Mouse (Mus musculus): ENCODE measurements around the gene Adamts2.

Adamts2 gene

DNA sequence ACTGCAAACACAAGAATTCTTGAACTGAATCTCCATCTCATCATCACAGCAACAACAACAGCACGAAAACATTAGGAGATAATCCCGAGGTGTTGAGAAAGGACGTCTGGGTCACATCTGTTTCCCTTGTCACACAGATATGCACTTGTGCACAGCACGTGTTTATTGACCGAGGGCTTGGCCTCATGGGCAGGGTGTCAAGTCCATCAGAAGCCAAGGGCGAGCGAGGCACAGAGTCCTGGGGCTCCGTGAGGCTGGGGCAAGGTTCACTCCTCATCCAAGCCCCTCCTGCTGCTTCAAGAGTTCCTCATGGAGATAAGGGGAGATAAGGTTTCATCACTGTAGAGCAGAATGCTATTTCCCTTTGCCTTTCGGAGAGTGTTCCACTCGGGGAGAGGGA, 137.6 kb downstream of the Adamts2 start:
- peak; percentile 63 for DNase-seq

DNA sequence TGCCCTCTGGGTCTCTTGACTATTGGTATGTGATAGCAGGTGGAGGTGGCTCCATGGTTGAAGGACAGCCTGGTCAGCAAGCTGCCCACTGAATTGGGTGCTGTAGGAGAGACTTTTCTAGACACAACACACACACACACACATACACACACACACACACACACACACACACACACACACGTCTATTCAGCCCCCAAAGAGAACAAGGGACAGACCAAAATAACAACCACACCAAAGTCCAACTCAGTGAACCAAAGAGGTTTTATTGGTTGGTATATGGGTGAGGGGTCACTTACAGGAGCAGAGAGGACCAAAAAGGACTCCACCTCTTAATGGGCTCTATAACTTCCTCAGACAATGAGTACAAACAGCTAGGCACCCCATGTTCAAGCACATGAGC, 140.3 kb downstream of the Adamts2 start:
- DNase-seq, result peak; percentile 72

DNA sequence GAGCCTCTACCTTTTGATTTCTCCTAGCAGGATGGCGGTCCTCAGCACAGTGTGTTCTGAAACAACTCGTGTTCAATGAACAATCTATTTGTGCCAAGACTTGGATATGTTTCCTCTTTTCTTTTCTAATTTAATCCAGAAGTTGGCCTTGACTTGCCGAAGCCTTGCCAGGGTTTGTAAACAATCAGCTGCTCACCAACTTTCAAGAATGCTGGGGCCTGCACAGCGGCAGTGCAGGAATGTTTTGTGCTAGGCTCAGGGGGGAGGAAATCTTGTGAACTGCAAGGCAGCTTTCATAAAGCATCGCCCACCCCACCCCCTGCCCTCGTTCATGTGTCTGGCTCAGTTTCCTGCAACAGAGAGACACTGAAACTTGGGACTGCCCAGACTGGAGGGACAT, 143.1 kb downstream of the Adamts2 start:
- peak; percentile 36 for DNase-seq

DNA sequence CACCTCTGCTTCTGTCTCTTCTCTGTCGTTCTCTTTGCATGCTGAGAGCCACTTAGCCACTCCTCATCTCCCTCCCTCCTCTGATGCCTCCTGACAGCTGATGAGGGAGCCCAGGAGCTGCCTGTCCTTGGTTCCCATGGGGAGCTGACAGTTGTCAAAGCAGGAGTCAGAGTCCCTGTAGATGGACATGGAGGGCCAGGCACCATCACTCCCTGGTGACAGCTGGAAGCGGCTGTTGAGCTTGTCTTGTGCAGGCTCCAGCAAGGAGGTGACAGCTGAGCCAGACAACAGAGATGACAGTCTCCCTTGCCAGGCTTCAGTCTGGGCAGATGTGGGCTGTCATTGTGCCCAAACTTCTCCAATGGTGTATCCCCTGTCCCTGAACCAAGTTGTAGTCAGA, 144.6 kb downstream of the Adamts2 start:
- no peak for DNase-seq

DNA sequence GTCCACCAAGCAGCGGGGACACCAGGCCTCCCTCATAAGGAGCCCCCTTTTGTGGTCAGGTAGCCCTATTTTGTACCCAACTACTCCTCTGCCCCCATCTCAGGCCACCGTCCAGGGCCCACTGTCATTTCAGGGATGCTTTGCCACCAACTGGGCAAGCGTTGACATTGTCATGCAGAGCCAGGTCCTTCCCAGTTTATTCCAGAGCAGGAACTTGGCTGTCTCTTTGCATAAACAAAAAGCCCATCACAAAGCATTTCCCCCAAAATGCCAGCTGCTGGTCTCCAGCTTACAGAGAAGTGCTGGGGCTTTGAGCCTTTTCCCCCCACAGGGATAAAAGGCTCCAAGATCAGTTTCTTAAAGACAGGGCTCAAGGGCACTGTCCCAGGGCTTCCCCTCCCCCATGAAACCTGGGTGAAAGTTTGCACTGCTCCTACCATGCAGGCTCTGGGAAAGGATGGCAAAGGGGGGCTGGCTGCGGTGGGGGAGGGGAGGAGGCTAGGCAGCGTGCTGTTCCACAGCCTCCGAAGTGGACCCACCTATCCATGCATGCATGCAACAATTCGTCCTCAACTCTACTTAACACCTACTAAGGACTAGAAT, 149.2 kb downstream of the Adamts2 start:
- DNase-seq, result no peak

DNA sequence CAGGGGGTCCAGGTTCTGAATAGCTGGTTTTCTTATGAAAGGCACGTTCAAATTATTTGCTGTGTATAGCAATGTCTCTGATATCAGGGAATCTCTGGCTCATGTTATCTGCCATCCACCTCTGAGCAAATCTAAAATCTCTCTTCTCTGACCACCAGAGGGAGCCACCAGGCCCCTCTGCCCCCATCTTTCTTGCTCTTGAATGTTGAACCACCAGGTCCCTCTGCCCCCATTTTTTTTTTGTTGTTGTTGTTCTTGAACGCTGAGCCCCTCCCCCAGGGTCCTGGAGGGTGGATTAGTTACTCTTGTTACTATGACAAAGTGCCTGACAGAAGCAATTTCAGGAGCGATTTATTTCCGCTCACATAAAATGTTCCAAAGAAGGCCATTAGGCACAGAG, 155.9 kb downstream of the Adamts2 start:
- no peak for DNase-seq

DNA sequence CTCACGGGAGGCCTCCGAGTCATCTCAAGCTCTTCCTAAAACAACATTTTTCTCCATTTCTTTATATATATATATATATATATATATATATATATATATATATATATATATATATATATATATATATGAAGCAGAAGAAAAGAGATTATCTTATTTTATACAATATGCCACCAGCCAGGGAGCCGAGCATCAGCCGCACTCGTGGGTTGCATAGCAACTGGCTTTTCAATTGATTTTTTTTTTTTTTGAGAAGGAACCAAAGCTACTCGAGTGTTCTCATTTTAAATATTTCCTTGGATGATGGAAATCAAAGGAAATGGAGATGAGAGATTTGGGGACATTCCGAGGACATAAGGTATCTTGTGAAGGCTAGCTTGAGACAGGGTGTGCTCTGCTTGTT, 164.6 kb downstream of the Adamts2 start:
- DNase-seq, result no peak

DNA sequence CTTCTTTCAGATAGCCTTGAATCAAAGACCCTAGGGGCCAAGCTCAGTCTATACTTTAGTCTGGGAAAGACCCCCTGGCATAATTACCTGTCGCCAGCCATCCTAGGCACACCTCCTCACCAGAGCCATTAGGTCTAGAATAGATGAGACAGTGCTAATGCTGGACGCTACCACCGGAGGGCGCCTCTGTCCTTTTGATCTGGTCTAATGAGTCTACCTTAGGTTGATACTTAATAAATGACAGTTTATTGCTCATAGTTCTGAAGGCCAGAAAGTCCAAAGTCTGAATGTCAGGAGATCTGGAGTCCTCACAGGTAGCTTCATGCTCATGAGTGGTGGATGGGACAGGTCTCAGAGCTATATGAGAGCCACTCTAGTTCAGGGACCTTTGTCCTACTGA, 165.2 kb downstream of the Adamts2 start:
- DNase-seq, result peak; percentile 59

DNA sequence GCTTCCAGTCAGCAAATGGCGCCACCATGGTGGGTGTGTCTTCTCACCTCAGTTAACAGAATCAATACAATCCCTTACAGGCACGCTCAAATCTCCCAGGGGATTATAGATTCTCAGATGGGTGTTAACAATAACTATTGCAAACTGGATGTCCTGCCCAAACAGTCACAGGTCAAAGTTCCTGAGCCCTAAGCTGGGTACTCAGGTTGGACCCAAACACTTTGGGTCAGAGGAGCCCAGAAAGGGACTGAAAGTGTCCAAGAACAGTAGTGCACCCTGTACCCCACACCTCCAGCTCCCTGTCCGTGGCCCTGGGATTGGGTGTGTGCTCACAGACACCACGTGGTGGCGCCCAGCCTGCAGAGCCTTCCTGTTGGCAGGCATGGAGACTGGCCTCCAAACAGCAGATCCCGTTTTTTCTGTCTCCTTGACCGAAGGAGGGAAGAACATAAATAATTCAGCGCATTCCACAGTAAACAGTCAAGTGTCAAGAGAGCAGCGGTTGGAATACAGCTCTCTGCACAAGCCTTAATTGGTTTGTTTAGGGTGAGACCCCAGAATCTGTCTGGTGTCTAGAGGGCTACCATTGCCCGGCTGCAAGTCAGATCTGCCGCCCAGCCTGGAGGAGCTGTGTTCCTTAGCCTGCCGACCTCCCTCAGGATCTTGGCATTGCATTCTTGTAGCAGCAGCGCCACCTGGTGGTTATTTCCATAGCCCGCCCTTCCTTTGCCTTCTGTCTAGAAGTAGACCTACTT, 167.3 kb downstream of the Adamts2 start:
- DNase-seq, result peak; percentile 93

DNA sequence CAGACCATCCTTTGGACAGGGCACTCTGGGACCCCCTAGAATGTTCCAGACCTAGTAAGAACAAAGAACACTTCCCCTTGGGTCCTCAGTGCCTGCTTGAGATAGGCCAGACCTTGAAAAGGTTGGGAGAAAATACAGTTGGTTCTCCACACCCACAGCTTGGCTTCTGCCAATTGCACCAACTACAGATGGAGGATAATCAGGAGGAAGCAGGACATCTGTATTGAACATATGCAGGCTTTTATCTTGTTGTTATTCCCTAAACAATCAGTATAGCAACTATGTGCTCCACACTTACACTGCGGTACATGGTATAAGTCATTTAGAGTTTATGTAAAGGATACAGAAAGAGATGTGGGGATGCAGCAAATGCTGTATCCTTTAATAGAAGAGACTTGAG, 169.1 kb downstream of the Adamts2 start:
- DNase-seq, result no peak

DNA sequence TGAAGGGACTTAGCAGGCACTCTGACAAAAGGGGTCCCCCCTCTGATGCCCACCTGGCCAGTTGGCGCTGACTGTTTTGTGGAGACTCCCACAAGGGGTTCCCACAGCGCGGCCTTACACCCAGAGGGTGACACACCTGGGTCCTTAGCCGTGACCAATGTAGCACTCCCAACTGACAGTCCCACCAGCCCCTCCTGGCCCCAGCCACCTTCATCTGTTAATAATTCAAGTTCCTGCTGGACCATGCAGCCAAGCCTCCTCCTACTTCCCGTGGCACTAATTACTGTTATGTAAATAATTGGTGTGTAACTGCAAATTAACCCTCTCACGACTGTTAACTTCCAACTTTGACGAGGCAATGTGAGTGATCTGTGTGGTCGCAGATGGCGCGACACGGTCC, 195.8 kb downstream of the Adamts2 start:
- DNase-seq, result no peak

DNA sequence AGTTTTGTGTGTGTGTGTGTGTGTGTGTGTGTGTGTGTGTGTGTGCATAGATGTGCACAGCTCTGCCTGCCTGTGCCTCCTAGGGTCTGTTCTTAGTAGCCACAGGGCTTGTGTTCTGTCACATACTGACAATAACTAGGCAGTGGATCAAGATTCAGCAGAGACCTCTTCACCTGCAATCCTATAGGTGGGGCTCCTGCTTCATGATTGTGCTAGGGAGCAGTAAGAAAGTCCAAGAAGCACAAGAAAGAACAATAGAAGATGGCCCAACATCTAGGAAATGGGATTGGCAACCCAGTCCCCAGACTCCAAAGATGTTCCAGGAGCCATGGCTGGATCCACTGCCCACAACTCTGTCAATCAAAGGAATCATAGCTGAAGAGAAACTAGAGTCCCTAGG, 197.0 kb downstream of the Adamts2 start:
- no peak for DNase-seq

DNA sequence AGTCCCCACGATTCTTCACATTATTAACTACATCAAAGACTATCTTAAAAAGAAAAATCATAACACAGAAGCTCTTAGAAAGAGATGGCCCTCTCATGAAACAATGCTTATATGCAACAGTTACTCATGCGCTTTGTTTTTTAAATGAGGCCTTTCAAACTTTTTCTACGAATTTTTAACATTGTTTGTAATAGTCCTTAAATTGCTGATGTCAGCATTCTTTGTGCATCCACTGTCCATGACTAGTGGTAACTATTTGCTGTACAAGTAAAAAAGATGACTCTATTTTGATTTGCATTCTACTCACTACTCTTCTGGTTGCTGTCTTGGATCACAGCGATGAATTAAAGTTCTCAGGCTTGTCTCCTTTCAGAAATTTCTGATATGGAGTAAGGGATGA, 212.3 kb downstream of the Adamts2 start:
- no peak for DNase-seq

DNA sequence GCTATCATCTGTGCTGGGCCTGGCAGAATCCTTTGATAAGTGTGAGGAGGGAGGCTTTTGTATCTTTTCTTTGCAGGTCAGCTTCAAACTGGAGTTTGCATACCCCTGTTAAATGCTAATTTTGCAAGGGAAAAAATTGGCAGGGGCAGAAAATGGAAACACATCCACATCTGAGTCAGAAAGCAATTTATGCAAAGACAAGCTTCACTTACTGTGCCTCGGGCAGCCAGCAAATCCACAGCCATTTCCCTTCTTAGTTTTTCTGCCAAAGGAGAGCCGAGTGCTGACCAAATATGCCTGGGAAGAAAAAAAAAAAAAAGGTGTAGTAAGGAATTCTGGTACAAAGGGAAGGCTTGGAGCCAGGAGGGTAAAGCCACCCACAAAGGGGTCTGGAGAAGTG, 224.3 kb downstream of the Adamts2 start:
- peak; percentile 25 for DNase-seq

DNA sequence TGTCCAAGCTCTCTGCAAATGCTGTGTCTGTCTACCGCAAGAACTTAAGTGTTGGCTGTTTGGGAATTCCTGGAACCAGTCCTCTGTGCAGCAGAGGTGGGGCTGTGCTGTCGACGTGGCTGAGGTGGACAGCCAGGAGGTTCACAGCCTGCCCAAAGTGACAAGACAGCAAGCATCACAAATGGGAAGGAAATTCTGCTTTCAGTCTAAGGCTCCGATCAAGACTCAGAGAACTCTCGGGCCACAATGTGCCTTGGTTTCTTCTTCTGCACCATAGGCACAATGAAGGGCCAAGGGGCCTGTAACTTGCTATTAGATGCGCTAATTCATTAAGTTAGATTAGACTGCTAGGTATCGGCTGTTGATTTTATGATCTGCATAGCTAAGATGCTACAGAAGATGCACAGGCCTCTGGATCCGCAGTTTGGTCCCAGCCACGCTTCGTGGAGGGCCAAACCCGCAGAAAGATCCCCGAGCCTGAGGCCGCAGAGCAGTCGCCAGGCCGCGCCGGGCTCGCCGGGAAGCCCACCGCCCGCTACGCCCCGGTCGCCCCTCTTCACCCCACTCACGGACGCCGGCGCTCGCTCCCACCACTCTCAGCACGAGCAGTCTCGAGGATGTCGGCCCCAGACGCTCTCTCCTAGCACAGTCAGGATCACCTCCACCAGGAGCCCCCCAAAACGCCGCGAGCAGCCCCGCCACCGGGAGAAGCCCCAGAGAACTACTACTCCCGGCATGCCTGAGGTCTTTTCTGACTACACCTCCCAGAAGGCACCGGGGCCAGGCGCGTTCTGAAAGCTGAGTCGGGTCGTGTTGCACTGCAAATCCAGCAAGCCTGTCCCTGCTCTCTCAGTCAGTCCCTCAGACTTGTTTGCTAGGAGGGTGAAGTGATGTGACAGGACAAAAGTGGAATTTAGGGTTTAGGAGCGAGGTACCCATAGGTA, 225.4 kb downstream of the Adamts2 start, which contains the start of gene Zfp354c:
Gene Zfp354c (minus strand): TSS at position 715 of the 944 bp plus-strand sequence.
- peak; percentile 85 for DNase-seq

DNA sequence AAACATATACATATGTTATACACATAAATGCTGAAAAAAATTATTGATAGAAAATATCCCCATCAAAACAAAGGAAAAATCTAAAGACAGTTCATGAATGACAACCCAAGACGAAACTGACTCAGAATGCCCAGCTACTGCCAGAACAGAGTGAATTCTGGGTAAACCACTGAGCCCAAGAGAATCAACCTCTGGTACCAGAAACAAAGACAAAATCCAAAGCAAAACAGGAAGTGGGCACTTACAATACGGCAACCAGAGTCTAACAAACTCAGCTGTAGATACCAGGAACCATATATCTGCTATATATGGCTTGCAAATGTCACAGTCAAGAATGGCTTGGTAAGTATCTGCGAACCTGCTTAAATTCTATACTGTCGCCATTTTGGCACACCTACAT, 233.8 kb downstream of the Adamts2 start:
- DNase-seq, result no peak

DNA sequence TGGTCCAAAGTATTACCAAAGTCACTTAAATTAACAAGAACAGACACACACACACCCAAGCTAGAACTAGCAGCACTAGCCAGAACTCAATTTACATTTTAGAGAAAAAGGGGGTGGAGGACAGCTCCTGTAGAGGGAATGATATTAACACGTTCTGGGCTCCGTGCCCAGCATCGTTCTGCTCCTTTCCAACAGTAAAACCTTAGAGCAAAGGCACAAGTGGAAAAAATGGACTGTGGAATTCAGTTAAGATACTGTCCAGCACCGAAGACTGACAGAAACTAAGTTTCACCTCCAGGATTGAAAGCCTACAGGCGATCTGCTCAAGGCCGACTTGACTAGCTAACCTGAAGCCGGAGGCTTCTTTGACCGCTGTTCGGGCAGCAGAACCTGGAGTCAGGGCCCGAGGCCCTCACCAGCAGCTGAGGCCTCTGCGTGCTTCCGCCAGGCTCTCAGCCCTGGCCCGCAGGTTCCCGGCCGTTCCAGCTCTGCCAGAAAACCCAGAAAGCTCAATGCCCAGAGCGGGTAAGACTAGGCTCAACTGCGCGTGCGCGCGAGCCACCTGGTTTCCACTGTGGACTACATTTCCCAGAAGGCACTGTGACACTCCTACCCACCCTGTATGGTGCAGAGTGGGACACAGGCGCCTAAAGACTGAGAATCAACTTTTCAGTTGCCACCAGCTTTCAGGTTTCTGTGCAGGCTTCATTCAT, 239.3 kb downstream of the Adamts2 start, which contains the start of gene Zfp879:
Gene Zfp879 (minus strand): TSS at position 530 of the 713 bp plus-strand sequence.
- DNase-seq, result peak; percentile 97

DNA sequence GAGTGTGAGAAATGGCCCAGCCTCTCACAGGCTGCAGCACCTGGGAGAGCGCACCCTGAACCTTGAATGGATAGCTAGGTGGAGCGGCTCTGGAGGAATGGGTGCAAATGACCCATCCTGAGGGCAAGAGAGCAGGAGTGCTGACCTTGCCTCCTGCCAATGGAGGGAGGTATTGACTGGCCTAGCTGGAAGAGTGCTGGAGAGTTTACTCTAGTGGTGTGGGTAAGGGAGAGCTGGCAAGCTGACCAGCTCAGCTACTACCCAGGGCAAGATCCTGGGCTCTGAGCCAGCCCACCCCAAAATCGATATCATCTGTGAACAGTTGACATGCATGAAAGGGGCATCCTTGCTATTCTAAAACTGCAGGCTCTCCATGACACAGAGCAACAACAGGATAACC, 244.1 kb downstream of the Adamts2 start:
- DNase-seq, result no peak

DNA sequence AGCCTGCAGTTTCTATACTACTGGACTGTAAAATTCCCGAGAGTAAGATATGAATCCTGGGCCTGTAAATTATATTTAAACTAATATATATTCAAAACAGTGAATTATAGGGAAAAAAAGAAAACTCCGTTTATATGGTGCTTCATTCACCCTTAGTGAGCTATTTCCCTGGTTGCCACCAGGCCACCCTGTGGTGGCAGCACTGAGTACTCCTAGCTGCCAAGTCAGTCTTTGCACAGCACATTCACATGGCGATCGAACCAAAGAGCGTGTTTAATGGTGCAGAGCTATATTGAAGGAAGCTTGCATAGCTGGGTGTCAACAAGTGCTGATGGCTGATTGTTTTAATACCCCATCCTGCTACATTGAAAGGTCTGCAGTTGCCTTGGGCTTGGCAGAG, 245.2 kb downstream of the Adamts2 start:
- DNase-seq, result no peak

DNA sequence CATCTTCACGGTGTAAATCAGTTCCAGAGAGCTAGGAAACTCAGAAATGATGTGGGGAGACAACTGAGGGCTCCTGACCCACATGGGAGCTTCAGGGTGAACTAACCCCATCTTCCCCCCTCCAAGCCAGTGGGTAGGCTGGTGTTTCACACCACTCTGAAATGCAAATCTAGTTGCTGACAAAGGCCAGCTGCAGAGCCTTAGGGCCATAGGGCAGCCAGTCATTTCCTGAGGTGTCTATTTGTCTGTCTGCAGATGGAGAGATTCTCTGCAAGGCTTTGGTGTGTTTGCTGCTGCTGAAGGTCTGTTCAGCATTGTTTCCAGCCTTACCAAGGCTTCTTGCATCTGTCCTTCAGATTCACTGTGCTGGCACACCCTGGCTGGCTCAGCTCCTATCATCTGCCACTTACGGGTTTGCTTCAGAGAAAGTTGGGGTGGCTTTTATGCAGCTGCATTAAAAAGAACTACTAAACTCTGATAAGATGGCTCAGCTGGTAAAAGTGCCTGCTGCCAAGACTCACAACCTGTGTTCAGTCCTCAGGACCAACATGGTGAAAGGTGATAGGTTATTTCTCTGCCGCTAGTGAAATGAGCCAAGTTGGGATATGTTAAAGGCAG, 246.7 kb downstream of the Adamts2 start:
- DNase-seq, result no peak

DNA sequence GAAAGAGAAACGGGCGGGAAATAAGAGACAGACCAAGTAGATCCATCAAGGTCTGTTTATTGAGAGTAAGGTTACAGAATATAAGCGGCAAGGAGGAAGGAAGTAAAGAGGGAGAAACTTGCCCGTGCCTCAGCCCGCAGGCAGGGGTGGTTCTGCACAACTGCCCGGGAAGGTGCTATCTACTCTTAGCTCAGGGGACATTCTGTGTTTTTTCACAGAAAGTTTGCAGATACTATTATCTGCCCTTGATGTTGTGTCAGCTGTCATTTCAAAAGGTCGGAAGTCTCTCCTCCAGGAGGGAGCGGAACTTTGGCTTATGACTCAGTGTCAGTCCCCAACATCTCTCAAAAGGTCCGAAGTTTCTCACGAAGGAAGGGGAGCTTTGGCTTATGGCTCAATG, 247.4 kb downstream of the Adamts2 start:
- DNase-seq, result no peak

DNA sequence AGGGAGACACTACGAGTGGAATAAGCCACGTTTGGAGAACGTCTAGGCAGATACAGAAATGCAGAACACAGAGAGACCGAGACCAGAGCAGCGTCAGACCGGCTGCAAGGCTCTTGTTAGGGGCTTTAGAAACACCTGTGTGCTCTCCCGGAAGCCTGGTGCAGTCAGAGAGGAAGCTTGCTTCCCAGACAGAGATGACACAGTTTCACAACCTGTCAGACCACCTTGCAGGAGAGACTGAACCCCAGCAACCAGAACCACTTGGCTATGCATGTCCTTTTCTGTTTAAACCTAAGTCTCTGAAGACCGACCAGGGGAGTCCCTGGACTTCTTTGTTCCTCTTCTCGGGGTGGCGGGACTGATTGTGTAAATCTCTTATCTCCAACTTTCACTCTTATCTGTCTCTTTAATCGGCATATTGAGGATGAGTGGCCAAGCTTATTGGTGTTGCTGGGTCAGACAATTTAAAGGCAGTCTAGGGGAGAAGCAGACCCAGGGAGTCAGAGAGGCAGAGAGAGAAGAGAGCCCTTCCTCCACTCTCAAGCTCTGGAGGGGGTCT, 248.4 kb downstream of the Adamts2 start, which contains the start of gene Grm6:
Gene Grm6 (plus strand): TSS at position 509 of the 559 bp plus-strand sequence.
- no peak for DNase-seq

All from kidney, adult 9 months (tissue).